Mouse (Mus musculus): ENCODE results near the gene Entpd3. TPM values are rescaled to one million over a fixed set of nuclear protein-coding genes. Genes with fewer than 3 reads are reported as not detected.
A peak's percentile ranks its signal among the peaks of the same experiment; 100 is the strongest.

The Entpd3 gene
- polyA plus RNA-seq, 1 experiment from 2014 or later, result 4.5 TPM

DNA sequence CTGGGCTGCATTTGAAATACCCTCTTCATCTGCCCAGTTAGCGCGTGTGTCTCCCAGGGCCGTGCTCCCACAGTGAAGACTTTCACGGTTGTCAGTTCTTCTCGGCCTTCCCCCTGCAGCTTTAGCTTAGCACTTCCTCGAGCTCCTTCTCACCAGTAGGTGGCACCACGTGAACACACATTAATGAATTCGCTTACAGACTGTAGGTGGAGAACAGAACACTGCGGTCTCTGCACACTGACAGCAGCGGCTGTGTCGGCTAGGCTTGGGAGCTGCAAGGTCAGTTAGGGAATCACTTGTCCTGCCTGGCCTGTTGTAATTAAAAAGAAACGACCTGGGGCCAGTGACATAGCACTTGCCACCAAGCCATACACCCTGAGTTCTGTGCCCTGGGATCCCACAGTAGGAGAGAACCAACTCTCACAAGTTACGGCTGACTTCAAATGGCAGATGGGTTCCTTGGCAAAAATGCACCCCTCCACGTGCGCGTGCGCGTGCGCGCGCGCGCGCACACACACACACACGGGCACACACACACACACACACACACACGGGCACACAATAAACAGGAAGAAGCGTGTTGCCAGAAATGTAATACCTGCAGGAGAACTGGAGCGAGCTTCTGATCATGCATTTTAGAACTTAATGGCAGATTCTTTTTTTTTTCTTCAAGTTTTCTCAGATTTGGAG is 43.1 kb downstream of the Entpd3 start:
- 9% methylated on average over 28 of the region's 28 CpGs for WGBS
- no peaks in the 10 kb centered on the region for H3K9me3 ChIP-seq (ENCODE audit: control insufficient read depth, low read length)
- ATAC-seq, result peak; percentile 88
- peak overlapping the region; percentile 18 for H3K4me3 ChIP-seq (ENCODE audit: low read length)
- peak overlapping the region; percentile 56 for H3K9ac ChIP-seq (ENCODE audit: low read depth, low read length)
- H3K4me2 ChIP-seq (ENCODE audit: low read length), result peak overlapping the region; percentile 57
- no peak overlapping the region for H3K27ac ChIP-seq (ENCODE audit: low read depth, low read length)
- no peaks in the 10 kb centered on the region for H3K36me3 ChIP-seq (ENCODE audit: control insufficient read depth, insufficient read depth, low read length)
- H3K27me3 ChIP-seq (replicated peaks; ENCODE audit: control insufficient read depth, insufficient read depth, low read length), result no peaks in the 10 kb centered on the region
- H3K4me1 ChIP-seq (ENCODE audit: control insufficient read depth, insufficient read depth, low read depth, low read length), result peaks cover 13% of the 10 kb centered on the region

DNA sequence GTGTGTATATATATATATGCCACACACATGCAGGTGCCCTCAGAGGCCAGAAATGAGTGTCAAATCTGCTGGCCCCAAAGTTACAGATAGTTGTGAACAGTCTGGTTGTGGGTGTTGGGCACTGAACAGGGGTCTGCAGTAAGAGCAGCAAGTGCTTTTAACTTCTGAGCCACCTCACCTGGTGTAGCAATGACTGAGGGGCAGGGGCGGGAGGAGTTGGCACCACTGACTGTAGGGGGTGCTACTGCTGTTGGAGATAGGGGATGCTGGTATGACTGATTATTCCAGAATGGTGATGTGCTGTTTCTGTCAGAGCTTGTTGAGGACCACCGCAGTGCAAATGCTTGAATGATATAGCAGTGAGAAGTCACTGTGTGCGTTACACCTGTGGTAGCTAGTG is 43.7 kb downstream of the Entpd3 start:
- Histone ChIP-seq H3K4me3 (ENCODE audit: low read length) (no peak overlapping the region), H3K4me2 (ENCODE audit: low read length) (peak overlapping the region; percentile 57), H3K27ac (ENCODE audit: low read depth, low read length) (no peak overlapping the region), H3K9me3 (ENCODE audit: control insufficient read depth, low read length) (no peaks in the 10 kb centered on the region), H3K4me1 (ENCODE audit: control insufficient read depth, insufficient read depth, low read depth, low read length) (peaks cover 10% of the 10 kb centered on the region), H3K36me3 (ENCODE audit: control insufficient read depth, insufficient read depth, low read length) (no peaks in the 10 kb centered on the region), H3K27me3 (replicated peaks; ENCODE audit: control insufficient read depth, insufficient read depth, low read length) (no peaks in the 10 kb centered on the region), H3K9ac (ENCODE audit: low read depth, low read length) (no peak overlapping the region; the same call in 1 of the 2 replicates)
- no peak for ATAC-seq
- WGBS, result 88% methylated on average over 3 of the region's 3 CpGs

DNA sequence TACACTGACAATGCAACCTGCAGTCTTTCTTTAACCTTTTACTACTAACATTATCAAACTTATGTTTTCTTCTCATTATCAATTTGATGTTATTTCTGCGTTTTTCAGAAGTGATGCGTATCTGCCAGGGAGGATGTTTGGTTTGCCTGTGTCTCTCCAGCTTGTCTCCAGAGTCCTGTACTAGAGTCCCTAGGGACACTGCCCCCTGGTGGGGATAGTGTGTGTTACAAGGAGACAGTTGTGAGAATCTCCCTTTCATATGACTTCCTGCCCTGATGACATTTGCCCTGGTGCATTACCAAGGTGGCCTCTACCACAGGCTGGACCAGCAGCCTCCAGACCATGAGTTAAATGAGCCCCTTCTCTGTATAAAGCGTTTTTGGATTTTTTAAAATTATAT is 46.9 kb downstream of the Entpd3 start:
- no peak overlapping the region for H3K4me2 ChIP-seq (ENCODE audit: low read length)
- no peak for ATAC-seq
- peaks cover 10% of the 10 kb centered on the region for H3K4me1 ChIP-seq (ENCODE audit: control insufficient read depth, insufficient read depth, low read depth, low read length)
- no peak overlapping the region for H3K9ac ChIP-seq (ENCODE audit: low read depth, low read length)
- H3K27me3 ChIP-seq (replicated peaks; ENCODE audit: control insufficient read depth, insufficient read depth, low read length), result no peaks in the 10 kb centered on the region
- no peaks in the 10 kb centered on the region for H3K36me3 ChIP-seq (ENCODE audit: control insufficient read depth, insufficient read depth, low read length)
- WGBS, result 12% methylated on average over 3 of the region's 3 CpGs
- no peaks in the 10 kb centered on the region for H3K9me3 ChIP-seq (ENCODE audit: control insufficient read depth, low read length)
- no peak overlapping the region for H3K27ac ChIP-seq (ENCODE audit: low read depth, low read length)
- H3K4me3 ChIP-seq (ENCODE audit: low read length), result no peak overlapping the region

DNA sequence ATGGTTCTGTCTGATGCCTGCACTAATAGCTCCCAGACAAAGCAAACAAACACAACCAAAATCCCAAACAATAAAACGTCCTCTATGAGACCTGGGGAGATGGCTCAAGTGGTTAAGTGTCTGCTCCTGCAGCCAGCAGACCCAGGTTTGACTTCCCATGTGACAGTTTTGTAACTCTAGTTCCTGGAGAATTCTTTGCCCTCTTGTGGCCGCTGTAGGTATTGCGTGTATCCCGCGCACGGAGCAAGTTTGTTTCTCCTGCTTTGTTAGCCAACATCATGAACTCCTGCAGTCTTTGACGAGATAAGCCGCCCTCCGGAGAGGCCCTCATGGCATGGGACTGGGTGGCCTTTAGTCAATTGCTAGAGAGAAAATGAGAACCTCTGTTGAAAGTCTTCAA is 51.9 kb downstream of the Entpd3 start:
- Histone ChIP-seq H3K9me3 (ENCODE audit: control insufficient read depth, low read length) (no peaks in the 10 kb centered on the region), H3K27ac (ENCODE audit: low read depth, low read length) (no peak overlapping the region), H3K9ac (ENCODE audit: low read depth, low read length) (no peak overlapping the region), H3K4me1 (ENCODE audit: control insufficient read depth, insufficient read depth, low read depth, low read length) (no peaks in the 10 kb centered on the region; the same call in 1 of the 2 replicates), H3K4me2 (ENCODE audit: low read length) (no peak overlapping the region), H3K4me3 (ENCODE audit: low read length) (no peak overlapping the region), H3K36me3 (ENCODE audit: control insufficient read depth, insufficient read depth, low read length) (no peaks in the 10 kb centered on the region), H3K27me3 (replicated peaks; ENCODE audit: control insufficient read depth, insufficient read depth, low read length) (no peaks in the 10 kb centered on the region)
- ATAC-seq, result no peak
- 2% methylated on average over 9 of the region's 9 CpGs for WGBS

GRCm38 (mm10) chr9:120593383-120594101 is 53.9 kb downstream of the Entpd3 start:
- Histone ChIP-seq H3K4me3 (ENCODE audit: low read length) (no peak overlapping the region), H3K27me3 (replicated peaks; ENCODE audit: control insufficient read depth, insufficient read depth, low read length) (no peaks in the 10 kb centered on the region), H3K9me3 (ENCODE audit: control insufficient read depth, low read length) (no peaks in the 10 kb centered on the region), H3K4me2 (ENCODE audit: low read length) (no peak overlapping the region), H3K36me3 (ENCODE audit: control insufficient read depth, insufficient read depth, low read length) (no peaks in the 10 kb centered on the region), H3K9ac (ENCODE audit: low read depth, low read length) (no peak overlapping the region), H3K4me1 (ENCODE audit: control insufficient read depth, insufficient read depth, low read depth, low read length) (no peaks in the 10 kb centered on the region; the same call in 1 of the 2 replicates), H3K27ac (ENCODE audit: low read depth, low read length) (no peak overlapping the region)
- 38% methylated on average over 9 of the region's 9 CpGs for WGBS
- no peak for ATAC-seq

DNA sequence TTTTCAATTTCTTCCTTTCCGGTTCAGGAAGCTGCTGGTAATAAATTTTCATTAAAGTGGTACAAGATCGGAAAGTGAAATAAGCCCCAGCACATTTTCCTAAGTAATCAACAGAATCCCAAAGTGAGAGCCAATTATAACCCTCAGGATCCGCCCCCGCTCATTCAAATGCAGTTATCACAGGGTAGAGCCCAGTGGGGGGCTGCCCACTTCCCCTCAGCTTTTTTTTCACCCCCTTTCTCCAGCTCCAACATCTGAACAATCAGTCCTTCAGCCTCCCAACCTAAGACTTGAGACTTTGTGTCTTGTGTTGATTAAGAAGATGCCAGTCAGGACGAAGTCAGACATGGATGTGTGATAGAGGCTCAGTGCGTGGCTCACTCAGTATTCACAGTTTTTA is 55.2 kb downstream of the Entpd3 start:
- Histone ChIP-seq H3K27me3 (replicated peaks; ENCODE audit: control insufficient read depth, insufficient read depth, low read length) (no peaks in the 10 kb centered on the region), H3K4me3 (ENCODE audit: low read length) (no peak overlapping the region), H3K4me1 (ENCODE audit: control insufficient read depth, insufficient read depth, low read depth, low read length) (no peaks in the 10 kb centered on the region; the same call in 1 of the 2 replicates), H3K36me3 (ENCODE audit: control insufficient read depth, insufficient read depth, low read length) (no peaks in the 10 kb centered on the region), H3K9ac (ENCODE audit: low read depth, low read length) (no peak overlapping the region), H3K27ac (ENCODE audit: low read depth, low read length) (no peak overlapping the region), H3K4me2 (ENCODE audit: low read length) (no peak overlapping the region), H3K9me3 (ENCODE audit: control insufficient read depth, low read length) (no peaks in the 10 kb centered on the region)
- 36% methylated on average over 6 of the region's 6 CpGs for WGBS
- ATAC-seq, result no peak

GRCm38 (mm10) chr9:120595306-120595705 is 55.7 kb downstream of the Entpd3 start:
- Histone ChIP-seq H3K4me1 (ENCODE audit: control insufficient read depth, insufficient read depth, low read depth, low read length) (no peaks in the 10 kb centered on the region; the same call in 1 of the 2 replicates), H3K9ac (ENCODE audit: low read depth, low read length) (no peak overlapping the region), H3K4me3 (ENCODE audit: low read length) (no peak overlapping the region), H3K36me3 (ENCODE audit: control insufficient read depth, insufficient read depth, low read length) (no peaks in the 10 kb centered on the region), H3K27me3 (replicated peaks; ENCODE audit: control insufficient read depth, insufficient read depth, low read length) (no peaks in the 10 kb centered on the region), H3K9me3 (ENCODE audit: control insufficient read depth, low read length) (no peaks in the 10 kb centered on the region), H3K4me2 (ENCODE audit: low read length) (no peak overlapping the region), H3K27ac (ENCODE audit: low read depth, low read length) (no peak overlapping the region)
- WGBS, result 46% methylated on average over 4 of the region's 4 CpGs
- ATAC-seq, result 0 out of 2 replicates have a peak, but pooled peaks have one; percentile 40

DNA sequence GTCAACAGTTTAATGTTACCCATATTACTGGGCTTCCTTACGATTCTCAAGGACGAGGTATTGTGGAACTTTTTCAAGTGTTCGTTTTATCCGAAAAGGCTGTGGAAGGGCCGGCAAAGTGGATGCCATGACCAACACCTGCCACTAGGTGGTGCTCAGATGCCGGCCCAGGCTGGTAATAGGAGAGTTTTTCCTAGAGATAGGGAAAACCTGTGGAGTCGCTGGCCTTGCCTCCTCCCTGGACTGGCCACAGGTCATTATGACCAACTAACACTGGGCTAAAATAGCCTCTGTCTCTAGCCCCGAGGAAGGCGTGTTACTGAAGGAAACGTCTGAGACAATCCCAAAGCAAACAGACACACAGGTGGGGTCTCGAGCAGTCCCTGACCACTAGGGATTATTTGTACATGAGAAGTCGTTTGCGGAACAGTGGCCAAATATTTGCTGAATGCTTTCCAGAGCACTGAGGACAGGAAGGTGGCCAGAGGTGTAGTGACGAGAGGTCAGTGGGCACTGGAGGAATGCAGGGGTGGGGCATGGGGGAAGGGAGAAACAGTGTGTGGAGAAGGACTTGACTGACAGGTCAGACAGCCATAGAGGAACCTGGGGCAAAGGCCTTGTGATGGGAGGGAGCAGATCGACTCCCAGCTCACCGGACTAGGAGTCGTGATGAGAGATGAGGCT is 62.0 kb downstream of the Entpd3 start:
- H3K9ac ChIP-seq (ENCODE audit: low read depth, low read length), result no peak overlapping the region
- no peaks in the 10 kb centered on the region for H3K9me3 ChIP-seq (ENCODE audit: control insufficient read depth, low read length)
- peaks cover 12% of the 10 kb centered on the region for H3K4me1 ChIP-seq (ENCODE audit: control insufficient read depth, insufficient read depth, low read depth, low read length)
- H3K27ac ChIP-seq (ENCODE audit: low read depth, low read length), result no peak overlapping the region
- WGBS, result 22% methylated on average over 17 of the region's 17 CpGs
- H3K4me3 ChIP-seq (ENCODE audit: low read length), result no peak overlapping the region
- H3K27me3 ChIP-seq (replicated peaks; ENCODE audit: control insufficient read depth, insufficient read depth, low read length), result no peaks in the 10 kb centered on the region
- no peak overlapping the region for H3K4me2 ChIP-seq (ENCODE audit: low read length)
- peak; percentile 65 for ATAC-seq
- H3K36me3 ChIP-seq (ENCODE audit: control insufficient read depth, insufficient read depth, low read length), result no peaks in the 10 kb centered on the region

All from hindbrain, embryonic 16.5 days (tissue).